Mouse (Mus musculus): ENCODE measurements around the gene Lmnb2. TPM values are rescaled to one million over a fixed set of nuclear protein-coding genes. Genes with fewer than 3 reads are reported as not detected.

The Lmnb2 gene
- polyA plus RNA-seq, 1 experiment: 16.6 TPM

DNA sequence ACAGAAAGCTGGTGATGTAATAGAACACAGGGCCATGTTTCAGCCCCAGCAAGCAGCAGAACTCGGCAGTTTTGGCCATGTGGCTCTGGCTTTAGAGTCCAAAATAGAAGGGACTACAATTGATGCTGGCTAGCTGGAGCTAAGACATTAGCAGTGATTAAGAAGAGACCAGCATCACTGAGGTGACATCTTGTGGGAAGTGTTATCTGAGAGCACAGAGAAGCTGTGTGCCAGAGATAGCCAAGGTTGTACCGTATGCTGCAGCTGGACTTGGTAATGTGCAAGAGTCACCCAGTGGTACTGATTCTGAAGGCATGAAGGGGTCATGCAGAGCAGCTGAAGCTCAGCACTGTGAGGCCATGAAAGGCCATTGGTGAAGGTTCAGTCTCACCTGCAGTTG, 2.8 kb downstream of the Lmnb2 start:
- Histone ChIP-seq H3K4me1 (peaks cover 80% of the 10 kb centered on the region), H3K4me3 (replicated peaks) (no peak overlapping the region), H3K27me3 (replicated peaks) (peaks cover 3% of the 10 kb centered on the region), H3K36me3 (replicated peaks; ENCODE audit: low read length) (peaks cover 42% of the 10 kb centered on the region), H3K9me3 (no peaks in the 10 kb centered on the region)
- TF ChIP-seq FLI1 (IDR thresholded peaks at IDR 0.05; ENCODE audit: low read length) (no peak), GATA1 (IDR thresholded peaks at IDR 0.05; ENCODE audit: borderline replicate concordance, low read length) (no peak)

DNA sequence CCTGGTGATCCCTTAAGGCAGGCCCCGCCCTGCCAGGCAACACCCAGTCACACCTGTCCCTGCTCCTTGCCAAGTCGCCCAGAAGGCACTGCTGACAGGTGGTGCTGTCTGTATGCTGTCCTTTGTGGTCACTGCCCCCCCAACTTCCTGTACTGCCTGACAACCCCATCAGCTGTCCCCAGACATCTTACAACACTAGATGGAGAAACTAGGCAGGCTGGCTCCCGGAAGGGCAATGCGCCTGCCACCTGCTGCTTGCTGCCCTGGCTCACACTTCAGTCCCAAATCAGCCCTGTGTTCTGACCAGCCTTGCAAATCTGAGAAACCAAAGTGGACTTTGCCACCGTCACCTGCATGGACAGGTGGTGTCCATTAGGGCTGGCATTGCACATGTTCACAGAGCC, 3.8 kb downstream of the Lmnb2 start:
- no peak for TF ChIP-seq FLI1 (IDR thresholded peaks at IDR 0.05; ENCODE audit: low read length)
- TF ChIP-seq GATA1 (IDR thresholded peaks at IDR 0.05; ENCODE audit: borderline replicate concordance, low read length): no peak
- H3K4me3 ChIP-seq (replicated peaks): no peak overlapping the region
- peaks cover 2% of the 10 kb centered on the region for H3K27me3 ChIP-seq (replicated peaks)
- H3K9me3 ChIP-seq: no peaks in the 10 kb centered on the region
- peaks cover 52% of the 10 kb centered on the region for H3K36me3 ChIP-seq (replicated peaks; ENCODE audit: low read length)
- peaks cover 72% of the 10 kb centered on the region for H3K4me1 ChIP-seq

DNA sequence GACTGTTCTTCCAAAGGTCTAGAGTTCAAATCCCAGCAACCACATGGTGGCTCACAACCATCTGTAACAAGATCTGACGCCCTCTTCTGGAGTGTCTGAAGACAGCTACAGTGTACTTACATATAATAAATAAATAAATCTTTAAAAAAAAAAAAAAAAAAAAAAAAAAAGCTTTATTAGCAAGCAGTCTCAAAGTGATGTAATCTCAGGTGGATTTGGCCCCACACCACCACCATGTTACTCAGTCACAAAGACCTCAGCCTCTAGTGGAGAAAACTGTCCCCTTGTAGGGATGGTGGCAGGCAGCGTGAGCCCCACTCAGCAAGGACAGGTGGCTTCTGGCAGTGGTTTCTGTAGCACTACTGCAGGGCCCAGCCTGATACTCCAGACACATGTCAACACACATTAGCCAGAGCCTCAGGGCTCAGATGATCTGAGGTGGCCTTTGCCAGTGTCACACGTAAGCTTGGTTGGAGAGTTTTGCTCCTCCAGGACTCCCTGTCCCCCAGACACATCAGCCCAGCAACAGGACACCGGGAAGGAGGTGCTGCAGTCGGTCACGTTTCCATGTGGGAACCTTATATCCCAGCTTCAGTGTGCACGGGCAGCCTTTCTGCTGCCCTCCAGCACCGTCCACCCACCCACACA, 4.6 kb downstream of the Lmnb2 start:
- Histone ChIP-seq H3K36me3 (replicated peaks; ENCODE audit: low read length) (peaks cover 59% of the 10 kb centered on the region), H3K4me3 (replicated peaks) (no peak overlapping the region), H3K9me3 (no peaks in the 10 kb centered on the region), H3K4me1 (peaks cover 65% of the 10 kb centered on the region), H3K27me3 (replicated peaks) (no peaks in the 10 kb centered on the region)
- TF ChIP-seq FLI1 (IDR thresholded peaks at IDR 0.05; ENCODE audit: low read length) (no peak), GATA1 (IDR thresholded peaks at IDR 0.05; ENCODE audit: borderline replicate concordance, low read length) (no peak)

DNA sequence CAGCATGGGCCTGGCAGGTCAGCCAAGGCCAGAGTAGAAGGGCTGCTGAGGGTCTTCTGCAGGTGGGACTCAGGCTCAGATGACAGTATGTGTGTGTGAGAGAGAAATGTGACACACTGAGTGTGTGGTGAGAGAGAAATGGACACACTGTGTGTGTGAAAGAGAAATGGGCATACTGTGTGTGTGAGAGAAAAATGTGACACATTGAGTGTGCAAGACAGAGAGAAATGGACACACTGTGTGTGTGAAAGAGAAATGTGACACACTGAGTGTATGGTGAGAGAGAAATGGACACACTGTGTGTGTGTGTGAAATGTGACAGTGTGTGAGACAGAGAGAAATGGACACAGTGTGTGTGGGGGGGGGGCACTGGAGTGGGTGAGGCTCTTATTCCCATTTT, 6.2 kb downstream of the Lmnb2 start:
- Histone ChIP-seq H3K36me3 (replicated peaks; ENCODE audit: low read length) (peaks cover 75% of the 10 kb centered on the region), H3K9me3 (no peaks in the 10 kb centered on the region), H3K4me3 (replicated peaks) (no peak overlapping the region), H3K27me3 (replicated peaks) (no peaks in the 10 kb centered on the region), H3K4me1 (peaks cover 52% of the 10 kb centered on the region)
- TF ChIP-seq GATA1 (IDR thresholded peaks at IDR 0.05; ENCODE audit: borderline replicate concordance, low read length): no peak
- TF ChIP-seq FLI1 (IDR thresholded peaks at IDR 0.05; ENCODE audit: low read length): no peak

DNA sequence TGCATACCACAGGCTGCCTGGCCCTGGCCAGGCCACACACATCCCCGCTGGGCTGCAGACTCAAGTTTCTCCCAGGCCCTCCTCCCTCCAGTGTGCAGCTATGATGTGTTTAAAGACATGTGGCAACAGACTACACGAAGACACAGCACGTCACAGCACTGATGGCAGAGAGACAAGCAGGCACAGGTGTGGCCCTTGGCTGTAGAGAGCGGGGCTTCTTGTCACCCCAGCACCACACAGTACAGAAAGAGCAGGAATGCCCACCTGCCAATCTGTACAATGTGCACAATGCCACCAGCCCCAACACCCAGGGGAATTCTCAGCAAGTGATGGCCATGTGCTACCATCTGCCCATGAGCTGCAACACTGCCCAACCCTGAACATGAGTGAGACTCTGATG, 6.7 kb downstream of the Lmnb2 start:
- H3K9me3 ChIP-seq: no peaks in the 10 kb centered on the region
- H3K36me3 ChIP-seq (replicated peaks; ENCODE audit: low read length): peaks cover 77% of the 10 kb centered on the region
- H3K4me1 ChIP-seq: peaks cover 48% of the 10 kb centered on the region
- no peaks in the 10 kb centered on the region for H3K27me3 ChIP-seq (replicated peaks)
- no peak overlapping the region for H3K4me3 ChIP-seq (replicated peaks)
- TF ChIP-seq FLI1 (IDR thresholded peaks at IDR 0.05; ENCODE audit: low read length) (no peak), GATA1 (IDR thresholded peaks at IDR 0.05; ENCODE audit: borderline replicate concordance, low read length) (no peak)

DNA sequence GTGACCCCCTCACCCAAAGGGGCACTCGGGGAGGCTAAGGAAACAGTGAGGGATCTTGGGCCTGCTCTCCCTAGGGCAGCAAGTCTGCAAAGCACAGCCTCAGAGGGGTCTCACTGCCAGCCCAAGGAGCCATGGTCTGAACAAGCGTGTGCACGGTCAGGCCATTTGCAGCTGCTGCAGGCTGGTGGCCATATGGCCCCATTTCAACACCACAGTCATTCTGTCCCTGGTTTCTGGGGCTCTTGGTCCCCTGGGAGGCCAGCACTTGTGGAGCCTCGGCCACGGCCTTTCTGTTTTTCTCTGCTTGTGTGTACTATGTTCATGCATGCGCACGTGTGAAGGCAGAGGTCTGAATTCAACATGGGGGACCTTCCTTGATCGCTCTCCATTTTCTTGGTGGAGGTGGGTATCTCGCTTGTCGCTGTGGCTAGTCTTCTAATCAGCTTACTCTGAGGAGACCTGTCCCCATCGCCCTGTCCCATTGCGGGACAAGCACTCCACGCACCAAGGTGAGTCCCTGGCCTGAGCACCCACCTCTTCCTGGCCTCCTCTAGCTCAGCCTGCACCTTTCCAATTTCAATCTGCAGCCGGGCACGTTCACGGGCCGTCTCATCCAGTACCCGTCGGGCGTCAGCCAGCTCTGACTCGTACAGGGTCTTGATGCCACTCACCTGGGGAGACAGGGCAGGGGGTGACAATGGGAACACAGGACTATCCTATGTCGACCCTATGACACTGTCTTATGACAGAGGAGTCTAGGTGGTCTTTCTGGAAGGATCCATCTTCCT, 8.5 kb downstream of the Lmnb2 start:
- H3K36me3 ChIP-seq (replicated peaks; ENCODE audit: low read length): peaks cover 92% of the 10 kb centered on the region
- TF ChIP-seq FLI1 (IDR thresholded peaks at IDR 0.05; ENCODE audit: low read length) (no peak), GATA1 (IDR thresholded peaks at IDR 0.05; ENCODE audit: borderline replicate concordance, low read length) (no peak)
- H3K4me1 ChIP-seq: peaks cover 30% of the 10 kb centered on the region
- no peak overlapping the region for H3K4me3 ChIP-seq (replicated peaks)
- H3K9me3 ChIP-seq: no peaks in the 10 kb centered on the region
- H3K27me3 ChIP-seq (replicated peaks): no peaks in the 10 kb centered on the region

DNA sequence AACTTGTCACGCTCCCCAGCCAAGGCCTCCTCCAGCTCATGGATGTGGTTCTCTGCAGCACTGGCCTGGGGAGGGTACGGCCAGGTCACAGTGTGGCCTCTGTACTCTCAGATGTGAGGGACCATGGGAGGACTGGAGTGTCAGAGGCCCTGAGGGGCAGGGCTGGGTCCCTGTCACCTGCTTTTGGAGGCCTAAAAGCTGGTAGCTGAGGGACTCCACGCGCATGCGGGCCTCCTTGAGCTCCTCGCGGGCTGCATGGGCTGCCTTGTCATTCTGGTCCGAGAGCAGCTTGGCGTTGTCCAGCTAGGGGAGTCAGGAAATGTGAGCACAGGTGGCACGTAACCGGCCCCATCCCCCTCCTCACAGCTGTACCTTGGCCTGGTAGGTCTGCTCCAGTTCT, 13.3 kb downstream of the Lmnb2 start:
- Histone ChIP-seq H3K36me3 (replicated peaks; ENCODE audit: low read length) (peaks cover 81% of the 10 kb centered on the region), H3K27me3 (replicated peaks) (no peaks in the 10 kb centered on the region), H3K9me3 (no peaks in the 10 kb centered on the region), H3K4me1 (peaks cover 16% of the 10 kb centered on the region), H3K4me3 (replicated peaks) (no peak overlapping the region)
- no peak for TF ChIP-seq FLI1 (IDR thresholded peaks at IDR 0.05; ENCODE audit: low read length)
- TF ChIP-seq GATA1 (IDR thresholded peaks at IDR 0.05; ENCODE audit: borderline replicate concordance, low read length): no peak

DNA sequence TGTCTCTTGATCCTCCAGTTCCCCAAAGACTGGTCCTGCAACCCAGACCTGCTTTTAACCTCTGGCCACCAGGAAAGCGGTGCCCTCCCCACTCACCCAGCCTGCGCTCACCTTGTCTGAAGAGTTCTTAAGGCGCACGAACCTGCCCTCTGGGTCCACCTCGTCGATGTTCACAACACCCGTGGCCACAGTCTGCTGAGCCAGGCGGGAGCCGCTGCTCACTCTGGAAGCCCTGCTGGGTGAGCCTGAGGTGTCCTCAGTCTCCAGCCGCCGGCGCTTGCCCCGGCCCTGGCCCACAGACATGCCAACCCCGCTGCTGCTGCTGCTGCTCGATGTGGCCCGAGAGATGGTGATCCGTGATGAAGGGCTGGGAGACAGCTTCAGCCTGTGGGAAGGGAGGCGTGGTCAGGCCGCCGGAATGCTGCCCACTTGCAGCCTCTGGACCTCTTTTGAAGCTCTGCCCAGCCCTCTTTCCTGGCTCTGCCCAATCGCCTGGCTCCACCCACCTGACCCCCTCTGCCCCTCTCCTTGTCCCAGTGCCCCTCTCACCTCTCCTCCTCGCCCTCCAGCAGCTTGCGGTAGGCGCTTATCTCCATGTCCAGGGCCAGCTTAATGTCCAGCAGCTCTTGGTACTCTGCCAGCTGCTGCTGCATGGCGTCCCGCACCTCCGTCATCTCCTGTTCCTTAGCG, 13.9 kb downstream of the Lmnb2 start:
- TF ChIP-seq GATA1 (IDR thresholded peaks at IDR 0.05; ENCODE audit: borderline replicate concordance, low read length) (no peak), FLI1 (IDR thresholded peaks at IDR 0.05; ENCODE audit: low read length) (no peak)
- Histone ChIP-seq H3K27me3 (replicated peaks) (no peaks in the 10 kb centered on the region), H3K4me1 (peaks cover 21% of the 10 kb centered on the region), H3K4me3 (replicated peaks) (no peak overlapping the region), H3K9me3 (no peaks in the 10 kb centered on the region), H3K36me3 (replicated peaks; ENCODE audit: low read length) (peaks cover 81% of the 10 kb centered on the region)

DNA sequence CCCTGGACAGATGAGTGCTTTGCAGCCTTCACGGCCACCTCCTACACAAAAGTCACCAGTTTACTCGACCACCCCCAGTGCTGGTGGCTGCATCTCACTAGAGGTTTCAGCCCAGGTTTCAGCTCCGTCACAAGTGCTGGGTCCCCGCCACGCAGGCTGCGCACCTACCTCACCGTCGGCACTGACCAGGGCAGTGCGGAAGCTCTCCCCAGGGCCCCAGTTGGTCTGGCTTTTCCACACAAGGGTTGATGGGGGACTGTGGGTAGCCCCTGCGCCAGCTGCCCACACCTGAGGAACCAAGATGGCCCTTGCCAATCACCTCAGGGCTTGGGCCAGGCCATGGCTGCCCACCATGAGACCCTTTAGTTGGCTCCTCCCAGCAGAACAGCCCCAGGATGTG, 14.8 kb downstream of the Lmnb2 start:
- Histone ChIP-seq H3K9me3 (no peaks in the 10 kb centered on the region), H3K4me1 (peaks cover 30% of the 10 kb centered on the region), H3K27me3 (replicated peaks) (no peaks in the 10 kb centered on the region), H3K4me3 (replicated peaks) (no peak overlapping the region), H3K36me3 (replicated peaks; ENCODE audit: low read length) (peaks cover 81% of the 10 kb centered on the region)
- TF ChIP-seq FLI1 (IDR thresholded peaks at IDR 0.05; ENCODE audit: low read length): no peak

All from megakaryocyte, embryonic 14.5 days (primary cell).